Mouse (Mus musculus): ENCODE results near the gene Habp2.

Habp2 gene

GRCm38 (mm10) chr19:56286866-56287265 is at the start of gene Habp2:
Gene Habp2 (plus strand): TSS chr19:56287137.
- DNase-seq (ENCODE audit: low spot score in 2 of 2) = no peak

- DNase-seq (ENCODE audit: low spot score in 2 of 2) = no peak
Measured at GRCm38 (mm10) chr19:56238501-56238900, 48.4 kb upstream of the Habp2 start.

GRCm38 (mm10) chr19:56245201-56245600 is 41.7 kb upstream of the Habp2 start:
- DNase-seq (ENCODE audit: low spot score in 2 of 2) = no peak

GRCm38 (mm10) chr19:56252815-56253214 is 34.1 kb upstream of the Habp2 start:
- no peak for DNase-seq (ENCODE audit: low spot score in 2 of 2)

GRCm38 (mm10) chr19:56253271-56253670 is 33.7 kb upstream of the Habp2 start:
- DNase-seq (ENCODE audit: low spot score in 2 of 2) = no peak

- DNase-seq (ENCODE audit: low spot score in 2 of 2) = no peak
Measured at GRCm38 (mm10) chr19:56254751-56255150, 32.2 kb upstream of the Habp2 start.

GRCm38 (mm10) chr19:56255506-56255905 is 31.4 kb upstream of the Habp2 start:
- no peak for DNase-seq (ENCODE audit: low spot score in 2 of 2)

- no peak for DNase-seq (ENCODE audit: low spot score in 2 of 2)
Measured at GRCm38 (mm10) chr19:56256235-56256634, 30.7 kb upstream of the Habp2 start.

- DNase-seq (ENCODE audit: low spot score in 2 of 2) = no peak
Measured at GRCm38 (mm10) chr19:56256741-56257140, 30.2 kb upstream of the Habp2 start.

- DNase-seq (ENCODE audit: low spot score in 2 of 2) = no peak
Measured at GRCm38 (mm10) chr19:56263696-56264095, 23.2 kb upstream of the Habp2 start.

- DNase-seq (ENCODE audit: low spot score in 2 of 2) = no peak
Measured at GRCm38 (mm10) chr19:56264175-56264574, 22.8 kb upstream of the Habp2 start.

GRCm38 (mm10) chr19:56265149-56265548 is 21.8 kb upstream of the Habp2 start:
- no peak for DNase-seq (ENCODE audit: low spot score in 2 of 2)

GRCm38 (mm10) chr19:56272081-56272480 is 14.9 kb upstream of the Habp2 start:
- DNase-seq (ENCODE audit: low spot score in 2 of 2) = no peak

- no peak for DNase-seq (ENCODE audit: low spot score in 2 of 2)
Measured at GRCm38 (mm10) chr19:56277140-56277804, 9.7 kb upstream of the Habp2 start.

- no peak for DNase-seq (ENCODE audit: low spot score in 2 of 2)
Measured at GRCm38 (mm10) chr19:56277951-56278350, 9.0 kb upstream of the Habp2 start.

GRCm38 (mm10) chr19:56278366-56278765 is 8.6 kb upstream of the Habp2 start:
- DNase-seq (ENCODE audit: low spot score in 2 of 2) = no peak

GRCm38 (mm10) chr19:56285222-56285621 is 1.7 kb upstream of the Habp2 start:
- DNase-seq (ENCODE audit: low spot score in 2 of 2) = no peak

GRCm38 (mm10) chr19:56287580-56288367 is 837 bp downstream of the Habp2 start:
- DNase-seq (ENCODE audit: low spot score in 2 of 2) = no peak

- DNase-seq (ENCODE audit: low spot score in 2 of 2) = no peak
Measured at GRCm38 (mm10) chr19:56288436-56288835, 1.5 kb downstream of the Habp2 start.

GRCm38 (mm10) chr19:56289642-56290041 is 2.7 kb downstream of the Habp2 start:
- no peak for DNase-seq (ENCODE audit: low spot score in 2 of 2)

GRCm38 (mm10) chr19:56291898-56292297 is 5.0 kb downstream of the Habp2 start:
- no peak for DNase-seq (ENCODE audit: low spot score in 2 of 2)

GRCm38 (mm10) chr19:56292335-56292734 is 5.4 kb downstream of the Habp2 start:
- no peak for DNase-seq (ENCODE audit: low spot score in 2 of 2)
